Mouse (Mus musculus): ENCODE measurements around the gene Trit1. TPM values are rescaled to one million over a fixed set of nuclear protein-coding genes. Genes with fewer than 3 reads are reported as not detected.

Gene Trit1
- polyA plus RNA-seq, 1 experiment from 2014 or later, result 26.6 TPM

DNA sequence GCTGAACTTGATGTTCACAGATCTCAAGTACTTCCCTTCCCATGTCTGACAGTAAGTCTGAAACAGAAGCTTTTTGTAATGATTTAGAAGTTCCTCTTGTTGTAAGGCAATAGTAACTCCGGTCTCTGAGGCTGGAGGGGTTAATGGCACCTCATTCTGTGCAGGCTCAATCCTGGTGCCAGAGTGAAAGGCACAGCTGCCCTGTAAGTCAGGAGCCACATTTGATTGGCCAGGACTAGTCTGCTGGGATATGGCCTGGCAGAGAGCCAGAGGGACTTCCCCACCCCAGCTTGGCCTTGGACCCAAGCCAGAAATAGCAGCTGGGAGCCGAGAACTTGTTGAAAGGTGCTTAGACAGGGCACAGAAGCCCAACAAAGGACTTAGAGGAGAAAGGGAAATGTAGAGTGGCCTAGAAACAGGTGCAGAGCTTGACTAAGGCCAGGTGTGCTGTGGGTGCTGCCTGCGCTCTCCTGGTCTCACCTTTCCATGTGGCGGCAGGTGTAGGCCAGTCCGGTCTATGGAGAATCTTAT is 34.3 kb downstream of the Trit1 start:
- no peaks in the 10 kb centered on the region for H3K27me3 ChIP-seq (ENCODE audit: control insufficient read depth, insufficient read depth, low read length)
- peak; percentile 90 for ATAC-seq (ENCODE audit: low FRiP score)
- no peak overlapping the region for H3K4me3 ChIP-seq (ENCODE audit: low read depth, low read length)
- WGBS, result 76% methylated on average over 5 of the region's 5 CpGs
- H3K27ac ChIP-seq (ENCODE audit: low read depth, low read length), result peak overlapping the region; percentile 59
- no peaks in the 10 kb centered on the region for H3K4me1 ChIP-seq (replicated peaks; ENCODE audit: control insufficient read depth, insufficient read depth, low read length)
- DNase-seq (ENCODE audit: low spot score), result peak; percentile 77
- H3K9me3 ChIP-seq (ENCODE audit: control insufficient read depth, low read length), result no peaks in the 10 kb centered on the region
- no peak overlapping the region for H3K9ac ChIP-seq (ENCODE audit: low read depth, low read length)
- no peak overlapping the region for H3K4me2 ChIP-seq (replicated peaks; ENCODE audit: low read depth, low read length)
- H3K36me3 ChIP-seq (ENCODE audit: control insufficient read depth, insufficient read depth, low read length), result peaks cover 9% of the 10 kb centered on the region

DNA sequence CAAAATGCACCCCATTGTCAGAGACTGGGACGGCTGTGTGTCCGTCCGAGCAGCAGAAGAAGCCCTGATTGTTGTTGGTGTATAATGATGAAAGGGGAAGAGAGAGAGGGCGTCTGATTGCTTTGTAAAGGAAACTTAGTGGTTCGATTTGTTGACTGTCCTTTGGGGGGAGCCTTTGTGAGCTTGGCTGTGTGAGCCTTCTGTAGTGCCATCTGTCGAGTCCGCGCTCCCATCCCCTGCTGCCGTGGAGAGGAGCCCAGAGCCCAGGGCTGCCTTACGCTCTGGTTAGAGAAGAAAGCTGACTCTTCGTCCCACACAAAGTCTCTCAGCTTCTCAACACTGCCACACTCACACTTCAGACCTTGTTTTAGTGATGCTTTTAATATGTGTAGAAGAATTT is 36.8 kb downstream of the Trit1 start:
- ATAC-seq (ENCODE audit: low FRiP score) (peak; percentile 68), DNase-seq (ENCODE audit: low spot score) (peak; percentile 53)
- Histone ChIP-seq H3K36me3 (ENCODE audit: control insufficient read depth, insufficient read depth, low read length) (peaks cover 12% of the 10 kb centered on the region), H3K9ac (ENCODE audit: low read depth, low read length) (no peak overlapping the region), H3K27ac (ENCODE audit: low read depth, low read length) (peak overlapping the region; percentile 54), H3K9me3 (ENCODE audit: control insufficient read depth, low read length) (no peaks in the 10 kb centered on the region), H3K4me2 (replicated peaks; ENCODE audit: low read depth, low read length) (no peak overlapping the region), H3K27me3 (ENCODE audit: control insufficient read depth, insufficient read depth, low read length) (no peaks in the 10 kb centered on the region), H3K4me3 (ENCODE audit: low read depth, low read length) (no peak overlapping the region), H3K4me1 (replicated peaks; ENCODE audit: control insufficient read depth, insufficient read depth, low read length) (no peaks in the 10 kb centered on the region)
- 40% methylated on average over 11 of the region's 11 CpGs for WGBS

DNA sequence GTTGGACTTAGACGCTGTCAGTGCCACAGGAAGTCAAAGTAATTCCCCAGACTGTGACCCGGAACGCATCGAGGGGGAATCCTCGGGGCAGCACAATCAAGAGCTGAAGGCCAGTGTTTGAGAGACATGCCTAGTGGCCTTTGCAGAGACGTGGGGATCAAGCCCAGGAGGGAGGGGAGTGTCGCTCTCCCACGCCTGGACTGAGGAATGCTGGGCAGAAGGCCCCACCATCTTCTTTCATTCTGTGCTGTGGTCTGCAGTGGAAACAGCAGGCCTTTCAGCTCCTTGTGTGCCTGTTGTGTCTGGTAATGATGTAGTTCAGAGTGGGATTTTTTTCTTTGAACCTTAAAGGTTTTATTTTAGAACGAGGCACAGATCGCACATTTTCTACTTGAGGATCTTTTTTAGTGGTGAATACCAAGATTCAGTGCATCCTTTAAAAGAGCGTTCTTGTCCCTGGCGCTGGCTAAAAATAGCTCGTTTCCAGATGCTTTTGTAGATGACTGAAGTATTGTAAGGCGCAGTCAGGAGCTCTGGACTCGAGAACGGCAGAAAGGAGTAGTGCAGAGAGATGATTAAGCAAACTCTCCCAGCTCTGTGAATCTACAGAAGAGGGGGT is 37.9 kb downstream of the Trit1 start:
- Histone ChIP-seq H3K27ac (ENCODE audit: low read depth, low read length) (no peak overlapping the region; the same call in 1 of the 2 replicates), H3K4me2 (replicated peaks; ENCODE audit: low read depth, low read length) (no peak overlapping the region), H3K4me3 (ENCODE audit: low read depth, low read length) (no peak overlapping the region), H3K27me3 (ENCODE audit: control insufficient read depth, insufficient read depth, low read length) (no peaks in the 10 kb centered on the region), H3K9me3 (ENCODE audit: control insufficient read depth, low read length) (no peaks in the 10 kb centered on the region), H3K36me3 (ENCODE audit: control insufficient read depth, insufficient read depth, low read length) (peaks cover 12% of the 10 kb centered on the region), H3K9ac (ENCODE audit: low read depth, low read length) (no peak overlapping the region), H3K4me1 (replicated peaks; ENCODE audit: control insufficient read depth, insufficient read depth, low read length) (no peaks in the 10 kb centered on the region)
- DNase-seq (ENCODE audit: low spot score) (no peak), ATAC-seq (ENCODE audit: low FRiP score) (no peak)
- 88% methylated on average over 16 of the region's 16 CpGs for WGBS

DNA sequence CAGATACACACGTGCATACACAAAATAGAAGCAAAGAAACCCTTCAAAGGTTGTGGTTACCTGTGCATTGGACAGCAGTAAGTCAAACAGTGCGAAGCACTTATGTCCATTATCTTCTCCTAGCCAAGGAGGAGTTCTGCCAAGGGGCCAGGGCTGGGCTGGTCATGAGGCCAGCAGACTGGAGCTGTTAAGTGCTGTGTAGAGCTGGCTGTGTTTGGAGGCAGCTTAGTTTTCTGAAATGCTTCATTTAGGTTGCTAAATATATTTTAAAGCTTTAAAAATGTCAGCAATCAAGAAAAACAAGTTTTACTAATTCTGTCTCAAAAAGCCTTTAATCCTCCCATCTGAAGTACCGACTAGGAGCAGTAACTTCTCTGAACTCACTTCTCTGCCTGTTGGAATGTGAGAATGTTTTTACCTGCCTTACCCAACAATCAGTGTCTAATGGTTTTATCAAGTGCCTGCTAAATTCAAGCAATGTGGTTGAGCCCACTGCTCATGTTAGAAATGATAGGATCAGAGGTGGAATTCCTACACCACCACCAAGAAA is 40.2 kb downstream of the Trit1 start:
- Histone ChIP-seq H3K9ac (ENCODE audit: low read depth, low read length) (no peak overlapping the region), H3K9me3 (ENCODE audit: control insufficient read depth, low read length) (no peaks in the 10 kb centered on the region), H3K4me2 (replicated peaks; ENCODE audit: low read depth, low read length) (no peak overlapping the region), H3K4me1 (replicated peaks; ENCODE audit: control insufficient read depth, insufficient read depth, low read length) (no peaks in the 10 kb centered on the region), H3K27ac (ENCODE audit: low read depth, low read length) (no peak overlapping the region), H3K36me3 (ENCODE audit: control insufficient read depth, insufficient read depth, low read length) (peaks cover 12% of the 10 kb centered on the region), H3K27me3 (ENCODE audit: control insufficient read depth, insufficient read depth, low read length) (no peaks in the 10 kb centered on the region), H3K4me3 (ENCODE audit: low read depth, low read length) (no peak overlapping the region)
- 91% methylated on average over 3 of the region's 3 CpGs for WGBS
- DNase-seq (ENCODE audit: low spot score) (no peak), ATAC-seq (ENCODE audit: low FRiP score) (no peak)

DNA sequence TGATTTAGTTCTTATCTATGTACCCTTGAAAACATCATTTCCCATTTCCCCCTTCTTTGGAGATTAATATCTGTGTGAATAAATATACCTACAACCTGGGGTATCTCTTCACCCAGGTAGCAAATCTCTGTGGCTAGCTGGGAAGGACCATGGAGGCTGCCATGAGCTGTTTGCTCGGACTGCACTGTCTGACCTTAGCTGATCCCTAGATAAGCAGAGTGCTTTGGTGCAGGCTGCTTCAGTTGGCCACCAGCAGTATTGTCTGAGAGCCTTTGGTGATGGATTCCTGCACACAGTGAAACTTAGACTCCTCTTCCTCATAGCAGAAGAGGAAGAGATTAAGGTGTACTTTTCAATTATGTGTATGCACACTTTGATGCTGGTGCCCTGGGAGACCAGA is 41.6 kb downstream of the Trit1 start:
- no peak for ATAC-seq (ENCODE audit: low FRiP score)
- H3K27ac ChIP-seq (ENCODE audit: low read depth, low read length), result no peak overlapping the region
- H3K4me1 ChIP-seq (replicated peaks; ENCODE audit: control insufficient read depth, insufficient read depth, low read length), result no peaks in the 10 kb centered on the region
- H3K27me3 ChIP-seq (ENCODE audit: control insufficient read depth, insufficient read depth, low read length), result no peaks in the 10 kb centered on the region
- H3K9me3 ChIP-seq (ENCODE audit: control insufficient read depth, low read length), result no peaks in the 10 kb centered on the region
- no peak overlapping the region for H3K9ac ChIP-seq (ENCODE audit: low read depth, low read length)
- H3K4me3 ChIP-seq (ENCODE audit: low read depth, low read length), result no peak overlapping the region
- H3K4me2 ChIP-seq (replicated peaks; ENCODE audit: low read depth, low read length), result no peak overlapping the region
- H3K36me3 ChIP-seq (ENCODE audit: control insufficient read depth, insufficient read depth, low read length), result peaks cover 12% of the 10 kb centered on the region
- DNase-seq (ENCODE audit: low spot score), result no peak
- WGBS, result 70% methylated on average over 1 of the region's 1 CpGs

DNA sequence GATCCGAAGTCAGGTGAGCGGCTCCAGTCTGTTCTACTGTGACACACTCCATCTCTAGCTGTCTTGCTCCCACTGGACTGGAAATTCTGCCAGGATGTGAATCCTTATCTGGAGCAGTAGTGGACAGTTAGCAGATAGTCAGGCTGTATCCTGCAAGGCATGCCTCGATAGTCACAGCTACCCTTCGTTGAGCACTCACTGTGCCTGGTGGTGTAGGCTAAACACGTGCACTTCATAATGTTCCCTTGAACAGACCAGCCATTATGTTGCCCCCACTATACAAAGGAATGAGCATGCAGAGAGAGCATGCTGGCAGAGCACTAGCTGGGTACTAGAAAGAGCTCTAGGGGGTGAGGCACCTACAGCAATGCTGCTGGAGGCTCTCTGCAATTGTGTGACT is 45.3 kb downstream of the Trit1 start:
- Histone ChIP-seq H3K9me3 (ENCODE audit: control insufficient read depth, low read length) (no peaks in the 10 kb centered on the region), H3K9ac (ENCODE audit: low read depth, low read length) (no peak overlapping the region), H3K4me1 (replicated peaks; ENCODE audit: control insufficient read depth, insufficient read depth, low read length) (no peaks in the 10 kb centered on the region), H3K36me3 (ENCODE audit: control insufficient read depth, insufficient read depth, low read length) (no peaks in the 10 kb centered on the region), H3K4me3 (ENCODE audit: low read depth, low read length) (no peak overlapping the region), H3K4me2 (replicated peaks; ENCODE audit: low read depth, low read length) (no peak overlapping the region), H3K27me3 (ENCODE audit: control insufficient read depth, insufficient read depth, low read length) (no peaks in the 10 kb centered on the region), H3K27ac (ENCODE audit: low read depth, low read length) (no peak overlapping the region)
- ATAC-seq (ENCODE audit: low FRiP score) (no peak), DNase-seq (ENCODE audit: low spot score) (no peak)
- 74% methylated on average over 5 of the region's 5 CpGs for WGBS

DNA sequence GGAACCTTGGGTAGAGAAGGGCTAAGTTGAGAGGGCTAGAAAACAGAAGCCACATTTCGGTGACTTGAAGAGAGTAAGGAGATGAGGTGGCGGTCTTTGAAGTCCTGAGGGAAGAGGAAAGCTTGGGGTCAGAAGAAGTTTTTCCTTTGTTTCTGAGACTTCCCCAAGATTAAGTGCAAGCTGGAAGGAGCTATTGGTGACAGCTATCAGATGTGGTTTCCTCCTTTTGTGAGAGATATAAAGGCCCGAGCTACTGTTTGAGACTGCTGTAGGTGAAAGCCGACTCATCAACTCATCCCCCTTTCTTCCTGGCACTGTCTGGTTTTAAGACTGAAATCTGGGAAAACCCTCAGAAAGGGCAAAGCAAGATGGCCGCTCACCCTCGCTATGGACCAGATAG is 52.2 kb downstream of the Trit1 start:
- no peak overlapping the region for H3K4me3 ChIP-seq (ENCODE audit: low read depth, low read length)
- WGBS, result 85% methylated on average over 6 of the region's 6 CpGs
- H3K4me1 ChIP-seq (replicated peaks; ENCODE audit: control insufficient read depth, insufficient read depth, low read length), result no peaks in the 10 kb centered on the region; the same call in 1 of the 2 replicates
- no peak for ATAC-seq (ENCODE audit: low FRiP score)
- no peak overlapping the region for H3K27ac ChIP-seq (ENCODE audit: low read depth, low read length)
- DNase-seq (ENCODE audit: low spot score), result no peak
- H3K9ac ChIP-seq (ENCODE audit: low read depth, low read length), result no peak overlapping the region
- H3K4me2 ChIP-seq (replicated peaks; ENCODE audit: low read depth, low read length), result no peak overlapping the region
- no peaks in the 10 kb centered on the region for H3K27me3 ChIP-seq (ENCODE audit: control insufficient read depth, insufficient read depth, low read length)
- no peaks in the 10 kb centered on the region for H3K36me3 ChIP-seq (ENCODE audit: control insufficient read depth, insufficient read depth, low read length)
- no peaks in the 10 kb centered on the region for H3K9me3 ChIP-seq (ENCODE audit: control insufficient read depth, low read length)

DNA sequence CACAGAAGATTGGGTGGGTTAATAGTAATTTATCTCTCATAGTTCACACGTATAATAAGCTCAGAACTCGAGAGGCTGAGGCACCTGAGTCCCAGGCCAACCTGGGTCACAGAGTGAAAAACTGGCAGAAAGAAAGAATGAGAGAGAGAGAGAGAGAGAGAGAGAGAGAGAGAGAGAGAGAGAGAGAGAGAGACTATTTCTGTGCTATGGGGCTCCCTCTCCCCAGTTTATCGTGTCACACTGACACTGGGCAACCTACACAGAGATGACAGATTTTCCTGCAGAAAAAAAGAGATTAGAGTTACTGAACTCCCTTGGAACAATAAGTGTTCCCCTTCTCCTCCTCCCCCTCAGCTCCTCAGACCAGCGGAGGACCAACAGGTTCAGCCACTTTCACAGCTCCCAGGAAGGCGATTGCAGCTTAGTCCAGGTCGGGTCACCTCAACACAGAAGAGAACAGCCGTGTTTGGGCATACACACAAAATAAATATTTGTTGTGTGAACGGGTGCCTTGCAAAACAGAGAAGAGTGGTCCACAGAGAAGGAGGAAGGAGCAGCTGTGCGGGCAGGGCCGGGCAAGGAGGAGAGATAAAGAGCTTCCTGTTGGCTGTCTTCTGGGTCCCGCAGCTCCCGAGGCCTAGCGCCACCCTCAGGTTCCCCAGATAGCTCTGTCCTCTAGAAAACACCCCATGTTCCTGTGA is 55.0 kb downstream of the Trit1 start:
- 0 out of 2 replicates have a peak overlapping the region, but pooled peaks have one; percentile 15 for H3K9ac ChIP-seq (ENCODE audit: low read depth, low read length)
- DNase-seq (ENCODE audit: low spot score) (peak; percentile 52), ATAC-seq (ENCODE audit: low FRiP score) (peak; percentile 68)
- H3K9me3 ChIP-seq (ENCODE audit: control insufficient read depth, low read length), result no peaks in the 10 kb centered on the region
- H3K4me3 ChIP-seq (ENCODE audit: low read depth, low read length), result no peak overlapping the region
- WGBS, result 13% methylated on average over 13 of the region's 13 CpGs
- no peaks in the 10 kb centered on the region for H3K27me3 ChIP-seq (ENCODE audit: control insufficient read depth, insufficient read depth, low read length)
- no peaks in the 10 kb centered on the region for H3K36me3 ChIP-seq (ENCODE audit: control insufficient read depth, insufficient read depth, low read length)
- no peak overlapping the region for H3K27ac ChIP-seq (ENCODE audit: low read depth, low read length)
- H3K4me1 ChIP-seq (replicated peaks; ENCODE audit: control insufficient read depth, insufficient read depth, low read length), result no peaks in the 10 kb centered on the region; the same call in 1 of the 2 replicates
- H3K4me2 ChIP-seq (replicated peaks; ENCODE audit: low read depth, low read length), result 0 out of 2 replicates have a peak overlapping the region, but pooled peaks have one; percentile 7
